Mouse (Mus musculus): Measurements from ENCODE around the gene Dcun1d2. TPM values are rescaled to one million over a fixed set of nuclear protein-coding genes. Genes with fewer than 3 reads are reported as not detected.

The Dcun1d2 gene
- polyA plus RNA-seq, 1 experiment from 2014 or later, result 14.5 TPM

- H3K9me3 ChIP-seq (ENCODE audit: low read length), result no peaks in the 10 kb centered on the region
- H3K36me3 ChIP-seq (ENCODE audit: insufficient read depth, low read length), result no peaks in the 10 kb centered on the region
- DNase-seq (ENCODE audit: low spot score), result no peak
- no peaks in the 10 kb centered on the region for H3K27me3 ChIP-seq (replicated peaks; ENCODE audit: insufficient read depth, low read length)
- WGBS, result 76% methylated on average over 11 of the region's 11 CpGs
- no peak overlapping the region for H3K4me3 ChIP-seq (ENCODE audit: low read depth, low read length)
- no peak for TF ChIP-seq CTCF (IDR thresholded peaks at IDR 0.05)
- no peak for TF ChIP-seq EP300 (IDR thresholded peaks at IDR 0.05)
- H3K4me1 ChIP-seq (ENCODE audit: insufficient read depth, low read depth, low read length), result no peaks in the 10 kb centered on the region
- ATAC-seq, result no peak
- H3K9ac ChIP-seq (replicated peaks; ENCODE audit: low read depth), result no peak overlapping the region
- H3K27ac ChIP-seq (ENCODE audit: low read length), result no peak overlapping the region
- H3K4me2 ChIP-seq (replicated peaks; ENCODE audit: low read depth, low read length), result no peak overlapping the region
Observed at GRCm38 (mm10) chr8:13244343-13244880, 43.5 kb downstream of the Dcun1d2 start.

GRCm38 (mm10) chr8:13242985-13243870 lies 44.7 kb downstream of the Dcun1d2 start:
- Histone ChIP-seq H3K27ac (ENCODE audit: low read length) (no peak overlapping the region), H3K36me3 (ENCODE audit: insufficient read depth, low read length) (no peaks in the 10 kb centered on the region), H3K4me2 (replicated peaks; ENCODE audit: low read depth, low read length) (no peak overlapping the region), H3K4me1 (ENCODE audit: insufficient read depth, low read depth, low read length) (no peaks in the 10 kb centered on the region), H3K9me3 (ENCODE audit: low read length) (no peaks in the 10 kb centered on the region), H3K27me3 (replicated peaks; ENCODE audit: insufficient read depth, low read length) (no peaks in the 10 kb centered on the region), H3K9ac (replicated peaks; ENCODE audit: low read depth) (no peak overlapping the region), H3K4me3 (ENCODE audit: low read depth, low read length) (no peak overlapping the region)
- WGBS, result 66% methylated on average over 10 of the region's 10 CpGs
- ATAC-seq, result peak; percentile 32; the same call in 1 of the 2 replicates
- DNase-seq (ENCODE audit: low spot score), result no peak
- TF ChIP-seq CTCF (IDR thresholded peaks at IDR 0.05), result no peak
- no peak for TF ChIP-seq EP300 (IDR thresholded peaks at IDR 0.05)

- TF ChIP-seq EP300 (IDR thresholded peaks at IDR 0.05) (no peak), CTCF (IDR thresholded peaks at IDR 0.05) (no peak)
- Histone ChIP-seq H3K27ac (ENCODE audit: low read length) (no peak overlapping the region), H3K4me1 (ENCODE audit: insufficient read depth, low read depth, low read length) (no peaks in the 10 kb centered on the region), H3K4me2 (replicated peaks; ENCODE audit: low read depth, low read length) (no peak overlapping the region), H3K36me3 (ENCODE audit: insufficient read depth, low read length) (no peaks in the 10 kb centered on the region), H3K9me3 (ENCODE audit: low read length) (no peaks in the 10 kb centered on the region), H3K9ac (replicated peaks; ENCODE audit: low read depth) (no peak overlapping the region), H3K4me3 (ENCODE audit: low read depth, low read length) (no peak overlapping the region), H3K27me3 (replicated peaks; ENCODE audit: insufficient read depth, low read length) (no peaks in the 10 kb centered on the region)
- ATAC-seq (peak; percentile 69), DNase-seq (ENCODE audit: low spot score) (peak; percentile 38)
- WGBS, result 46% methylated on average over 7 of the region's 7 CpGs
Observed at GRCm38 (mm10) chr8:13240691-13241090, 47.2 kb downstream of the Dcun1d2 start.

GRCm38 (mm10) chr8:13240055-13240454 lies 47.9 kb downstream of the Dcun1d2 start:
- no peaks in the 10 kb centered on the region for H3K4me1 ChIP-seq (ENCODE audit: insufficient read depth, low read depth, low read length)
- ATAC-seq, result no peak

GRCm38 (mm10) chr8:13234803-13235202 lies 53.1 kb downstream of the Dcun1d2 start:
- no peak overlapping the region for H3K4me3 ChIP-seq (ENCODE audit: low read depth, low read length)
- no peaks in the 10 kb centered on the region for H3K36me3 ChIP-seq (ENCODE audit: insufficient read depth, low read length)
- no peaks in the 10 kb centered on the region for H3K27me3 ChIP-seq (replicated peaks; ENCODE audit: insufficient read depth, low read length)
- TF ChIP-seq EP300 (IDR thresholded peaks at IDR 0.05), result no peak
- TF ChIP-seq CTCF (IDR thresholded peaks at IDR 0.05), result no peak
- H3K4me2 ChIP-seq (replicated peaks; ENCODE audit: low read depth, low read length), result no peak overlapping the region
- no peak overlapping the region for H3K27ac ChIP-seq (ENCODE audit: low read length)
- H3K9me3 ChIP-seq (ENCODE audit: low read length), result no peaks in the 10 kb centered on the region
- ATAC-seq (no peak), DNase-seq (ENCODE audit: low spot score) (no peak)
- 88% methylated on average over 13 of the region's 13 CpGs for WGBS
- no peaks in the 10 kb centered on the region for H3K4me1 ChIP-seq (ENCODE audit: insufficient read depth, low read depth, low read length)
- no peak overlapping the region for H3K9ac ChIP-seq (replicated peaks; ENCODE audit: low read depth)

More at GRCm38 (mm10) chr8:13240055-13240454, 47.9 kb downstream of the Dcun1d2 start:
- no peak overlapping the region for H3K9ac ChIP-seq (replicated peaks; ENCODE audit: low read depth)
- H3K27ac ChIP-seq (ENCODE audit: low read length), result no peak overlapping the region
- H3K27me3 ChIP-seq (replicated peaks; ENCODE audit: insufficient read depth, low read length), result no peaks in the 10 kb centered on the region
- no peak for DNase-seq (ENCODE audit: low spot score)
- H3K36me3 ChIP-seq (ENCODE audit: insufficient read depth, low read length), result no peaks in the 10 kb centered on the region
- no peaks in the 10 kb centered on the region for H3K9me3 ChIP-seq (ENCODE audit: low read length)
- no peak overlapping the region for H3K4me2 ChIP-seq (replicated peaks; ENCODE audit: low read depth, low read length)
- TF ChIP-seq CTCF (IDR thresholded peaks at IDR 0.05) (no peak), EP300 (IDR thresholded peaks at IDR 0.05) (no peak)
- no peak overlapping the region for H3K4me3 ChIP-seq (ENCODE audit: low read depth, low read length)
- WGBS, result 83% methylated on average over 9 of the region's 9 CpGs

- no peak for TF ChIP-seq EP300 (IDR thresholded peaks at IDR 0.05)
- TF ChIP-seq CTCF (IDR thresholded peaks at IDR 0.05), result no peak
- Histone ChIP-seq H3K9me3 (ENCODE audit: low read length) (no peaks in the 10 kb centered on the region), H3K4me1 (ENCODE audit: insufficient read depth, low read depth, low read length) (no peaks in the 10 kb centered on the region), H3K36me3 (ENCODE audit: insufficient read depth, low read length) (no peaks in the 10 kb centered on the region), H3K4me3 (ENCODE audit: low read depth, low read length) (no peak overlapping the region), H3K4me2 (replicated peaks; ENCODE audit: low read depth, low read length) (no peak overlapping the region), H3K27me3 (replicated peaks; ENCODE audit: insufficient read depth, low read length) (no peaks in the 10 kb centered on the region), H3K27ac (ENCODE audit: low read length) (no peak overlapping the region), H3K9ac (replicated peaks; ENCODE audit: low read depth) (no peak overlapping the region)
- 76% methylated on average over 4 of the region's 4 CpGs for WGBS
- ATAC-seq (no peak), DNase-seq (ENCODE audit: low spot score) (no peak)
Observed at GRCm38 (mm10) chr8:13230471-13230870, 57.5 kb downstream of the Dcun1d2 start.

Data from lung, postnatal 0 days (tissue).